Mouse (Mus musculus): ENCODE results near the gene Resp18. TPM values are rescaled to one million over a fixed set of nuclear protein-coding genes. Genes with fewer than 3 reads are reported as not detected.

Gene Resp18
- total and polyA plus RNA-seq, 2 experiments from 2014 or later: 332 to 409 TPM

DNA sequence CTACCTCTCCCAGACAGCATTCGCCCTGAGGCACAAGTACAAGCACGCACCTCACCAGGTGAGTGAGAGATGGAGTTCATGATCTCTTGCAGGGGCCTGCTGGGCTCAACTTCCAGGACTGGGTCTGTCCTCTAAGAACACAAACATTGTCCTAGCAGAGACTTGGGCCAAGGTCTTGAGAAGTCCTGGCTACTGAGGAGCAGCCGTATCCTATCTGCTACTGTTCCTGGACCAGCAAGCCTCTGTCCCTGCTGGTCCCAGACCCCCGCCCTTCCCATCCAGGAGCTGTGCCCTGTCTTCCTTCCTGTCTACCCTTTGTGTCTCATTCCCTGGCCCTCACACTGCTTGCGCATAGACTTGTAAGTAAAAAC lies 15.1 kb upstream of the Resp18 start:
- Histone ChIP-seq H3K27me3 (ENCODE audit: insufficient read depth, low read length) (no peaks in the 10 kb centered on the region), H3K4me2 (ENCODE audit: low read depth, low read length, poor library complexity, severe bottlenecking) (no peak overlapping the region), H3K4me3 (ENCODE audit: low read depth, low read length) (no peak overlapping the region), H3K27ac (ENCODE audit: low read depth, low read length) (no peak overlapping the region), H3K36me3 (ENCODE audit: insufficient read depth, low read length) (no peaks in the 10 kb centered on the region), H3K9me3 (ENCODE audit: low read length) (no peaks in the 10 kb centered on the region), H3K4me1 (ENCODE audit: insufficient read depth, low read length) (peaks cover 3% of the 10 kb centered on the region; the same call in 1 of the 2 replicates), H3K9ac (replicated peaks; ENCODE audit: low read length, poor library complexity, severe bottlenecking) (no peak overlapping the region; the same call in 1 of the 2 replicates)
- no peak for TF ChIP-seq CTCF (IDR thresholded peaks at IDR 0.05)
- no peak for DNase-seq (ENCODE audit: low spot score)
- ATAC-seq (ENCODE audit: low FRiP score): no peak
- 81% methylated on average over 5 of the region's 5 CpGs for WGBS

DNA sequence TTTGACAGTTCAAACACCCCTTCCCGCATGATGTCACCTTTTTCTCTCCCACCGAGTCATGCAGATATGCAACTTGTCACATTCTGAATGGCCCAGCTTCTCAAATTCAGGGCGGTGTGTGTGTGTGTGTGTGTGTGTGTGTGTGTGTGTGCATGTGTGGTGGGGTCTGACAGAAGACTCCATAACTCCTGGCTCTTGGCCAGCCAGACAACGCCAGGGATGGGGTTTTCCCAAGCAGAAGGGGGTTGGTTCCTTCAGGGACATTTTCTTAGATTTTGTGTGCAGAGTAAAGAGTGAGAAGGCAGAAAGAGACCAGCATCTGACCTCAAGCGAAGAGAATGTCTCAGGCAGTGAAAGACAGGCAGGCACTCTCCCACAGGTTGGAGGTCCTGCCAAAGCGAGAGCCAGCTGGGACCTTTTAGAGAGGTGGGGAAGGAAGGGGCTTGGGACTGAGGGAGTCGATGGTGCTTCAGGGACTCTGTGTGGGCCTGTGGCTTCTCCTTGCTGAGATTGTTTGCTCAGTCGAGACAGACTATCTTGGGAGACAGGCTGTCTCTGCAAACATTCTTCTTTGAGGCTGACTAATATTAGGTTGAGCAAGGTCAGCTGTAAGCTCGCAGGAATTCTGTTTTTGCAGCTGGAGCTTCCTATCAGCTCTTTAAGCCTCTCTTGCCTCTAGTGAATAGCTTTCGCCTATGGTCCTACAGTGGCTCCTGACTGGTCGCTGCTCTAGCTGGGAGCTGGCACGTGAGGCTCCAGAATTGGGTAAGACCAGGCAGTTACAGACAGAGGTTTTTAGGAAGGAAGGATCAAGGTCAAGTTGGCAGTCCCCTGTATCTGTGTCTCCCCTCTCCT lies 14.5 kb upstream of the Resp18 start:
- no peak for ATAC-seq (ENCODE audit: low FRiP score)
- 55% methylated on average over 12 of the region's 12 CpGs for WGBS
- Histone ChIP-seq H3K27ac (ENCODE audit: low read depth, low read length) (no peak overlapping the region), H3K4me1 (ENCODE audit: insufficient read depth, low read length) (peaks cover 3% of the 10 kb centered on the region; the same call in 1 of the 2 replicates), H3K36me3 (ENCODE audit: insufficient read depth, low read length) (no peaks in the 10 kb centered on the region), H3K9me3 (ENCODE audit: low read length) (no peaks in the 10 kb centered on the region), H3K4me2 (ENCODE audit: low read depth, low read length, poor library complexity, severe bottlenecking) (no peak overlapping the region), H3K9ac (replicated peaks; ENCODE audit: low read length, poor library complexity, severe bottlenecking) (no peak overlapping the region; the same call in 1 of the 2 replicates), H3K27me3 (ENCODE audit: insufficient read depth, low read length) (no peaks in the 10 kb centered on the region), H3K4me3 (ENCODE audit: low read depth, low read length) (no peak overlapping the region)
- no peak for DNase-seq (ENCODE audit: low spot score)
- no peak for TF ChIP-seq CTCF (IDR thresholded peaks at IDR 0.05)

DNA sequence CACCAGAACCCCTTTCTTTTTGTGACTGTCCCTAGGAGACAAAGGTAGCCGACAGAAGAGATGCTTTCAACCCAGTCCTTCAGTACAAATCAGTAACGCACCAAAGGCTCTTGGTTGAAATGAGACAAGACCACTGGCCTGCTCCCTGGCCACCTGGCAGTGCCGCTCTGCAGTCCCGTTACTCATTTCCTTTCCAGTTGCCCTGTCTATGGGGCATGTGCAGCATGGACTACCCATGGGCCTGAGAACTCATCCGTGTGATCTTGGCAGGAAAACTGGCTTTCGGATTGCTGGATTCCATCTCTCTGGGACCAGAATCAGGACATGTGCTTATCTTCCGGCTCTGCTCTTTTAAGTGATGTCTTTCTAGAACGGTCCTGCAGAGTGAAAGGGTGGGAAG lies 13.1 kb upstream of the Resp18 start:
- no peaks in the 10 kb centered on the region for H3K27me3 ChIP-seq (ENCODE audit: insufficient read depth, low read length)
- H3K9me3 ChIP-seq (ENCODE audit: low read length): no peaks in the 10 kb centered on the region
- H3K36me3 ChIP-seq (ENCODE audit: insufficient read depth, low read length): no peaks in the 10 kb centered on the region
- no peak overlapping the region for H3K4me3 ChIP-seq (ENCODE audit: low read depth, low read length)
- no peak overlapping the region for H3K27ac ChIP-seq (ENCODE audit: low read depth, low read length)
- H3K9ac ChIP-seq (replicated peaks; ENCODE audit: low read length, poor library complexity, severe bottlenecking): 0 out of 2 replicates have a peak overlapping the region, but pooled peaks have one; percentile 13
- DNase-seq (ENCODE audit: low spot score) (no peak), ATAC-seq (ENCODE audit: low FRiP score) (no peak)
- H3K4me2 ChIP-seq (ENCODE audit: low read depth, low read length, poor library complexity, severe bottlenecking): no peak overlapping the region
- H3K4me1 ChIP-seq (ENCODE audit: insufficient read depth, low read length): peaks cover 3% of the 10 kb centered on the region; the same call in 1 of the 2 replicates
- WGBS: 77% methylated on average over 8 of the region's 8 CpGs
- no peak for TF ChIP-seq CTCF (IDR thresholded peaks at IDR 0.05)

DNA sequence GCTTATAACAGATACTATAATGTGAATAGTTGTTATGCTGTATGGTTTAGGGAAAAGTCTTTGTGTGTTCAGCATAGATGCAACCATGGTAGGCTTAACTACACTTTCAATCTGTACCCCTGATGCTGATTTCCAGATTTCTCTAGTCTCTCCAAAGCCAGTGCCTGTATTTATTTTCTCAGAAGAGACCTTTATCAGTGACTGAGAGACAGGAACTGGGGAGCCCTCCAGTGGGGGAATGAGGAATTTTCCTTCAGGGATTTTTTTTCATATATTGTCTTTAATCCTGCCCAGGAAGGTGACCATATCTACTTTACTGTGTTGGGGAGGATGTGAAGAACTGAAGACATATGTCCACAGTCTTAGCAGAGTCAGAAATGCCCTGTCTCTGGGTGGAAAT lies 12.4 kb upstream of the Resp18 start:
- Histone ChIP-seq H3K4me3 (ENCODE audit: low read depth, low read length) (no peak overlapping the region), H3K36me3 (ENCODE audit: insufficient read depth, low read length) (no peaks in the 10 kb centered on the region), H3K9me3 (ENCODE audit: low read length) (no peaks in the 10 kb centered on the region), H3K4me2 (ENCODE audit: low read depth, low read length, poor library complexity, severe bottlenecking) (no peak overlapping the region), H3K27ac (ENCODE audit: low read depth, low read length) (peak overlapping the region; percentile 82), H3K9ac (replicated peaks; ENCODE audit: low read length, poor library complexity, severe bottlenecking) (no peak overlapping the region), H3K4me1 (ENCODE audit: insufficient read depth, low read length) (peaks cover 3% of the 10 kb centered on the region; the same call in 1 of the 2 replicates), H3K27me3 (ENCODE audit: insufficient read depth, low read length) (no peaks in the 10 kb centered on the region)
- no peak for ATAC-seq (ENCODE audit: low FRiP score)
- DNase-seq (ENCODE audit: low spot score): peak; percentile 87
- peak; percentile 79 for TF ChIP-seq CTCF (IDR thresholded peaks at IDR 0.05)

DNA sequence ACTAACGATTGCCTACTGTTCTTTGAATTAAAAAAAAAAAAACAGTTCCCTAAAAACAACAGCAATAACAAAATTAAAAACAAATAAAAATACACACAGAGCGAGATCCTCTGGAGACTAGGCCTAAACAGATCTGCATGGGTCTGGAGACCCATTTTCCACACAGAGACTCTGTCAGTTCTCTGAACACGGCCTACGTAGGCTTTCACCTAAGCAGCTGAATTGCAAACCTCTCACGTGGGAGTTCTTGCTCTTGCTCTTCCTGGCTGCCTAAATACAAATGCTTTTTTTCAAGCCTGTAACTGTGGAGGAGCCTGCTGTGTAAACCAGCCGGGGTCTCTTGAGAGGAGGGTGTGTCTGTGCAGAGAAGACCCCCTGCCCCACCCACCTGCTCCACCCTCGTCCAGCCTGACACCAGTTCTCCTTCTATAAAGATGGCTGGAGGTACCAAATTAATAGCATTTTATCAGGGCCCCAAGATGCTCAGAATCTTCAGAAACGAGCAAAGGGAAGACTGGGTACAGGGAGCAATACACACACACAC lies 11.7 kb upstream of the Resp18 start:
- DNase-seq (ENCODE audit: low spot score) (peak; percentile 39), ATAC-seq (ENCODE audit: low FRiP score) (0 out of 2 replicates have a peak, but pooled peaks have one; percentile 44)
- Histone ChIP-seq H3K9me3 (ENCODE audit: low read length) (no peaks in the 10 kb centered on the region), H3K9ac (replicated peaks; ENCODE audit: low read length, poor library complexity, severe bottlenecking) (0 out of 2 replicates have a peak overlapping the region, but pooled peaks have one; percentile 24), H3K36me3 (ENCODE audit: insufficient read depth, low read length) (no peaks in the 10 kb centered on the region), H3K4me2 (ENCODE audit: low read depth, low read length, poor library complexity, severe bottlenecking) (no peak overlapping the region), H3K4me3 (ENCODE audit: low read depth, low read length) (no peak overlapping the region), H3K27me3 (ENCODE audit: insufficient read depth, low read length) (no peaks in the 10 kb centered on the region), H3K27ac (ENCODE audit: low read depth, low read length) (peak overlapping the region; percentile 82), H3K4me1 (ENCODE audit: insufficient read depth, low read length) (peaks cover 3% of the 10 kb centered on the region; the same call in 1 of the 2 replicates)
- no peak for TF ChIP-seq CTCF (IDR thresholded peaks at IDR 0.05)
- WGBS: 24% methylated on average over 8 of the region's 8 CpGs

DNA sequence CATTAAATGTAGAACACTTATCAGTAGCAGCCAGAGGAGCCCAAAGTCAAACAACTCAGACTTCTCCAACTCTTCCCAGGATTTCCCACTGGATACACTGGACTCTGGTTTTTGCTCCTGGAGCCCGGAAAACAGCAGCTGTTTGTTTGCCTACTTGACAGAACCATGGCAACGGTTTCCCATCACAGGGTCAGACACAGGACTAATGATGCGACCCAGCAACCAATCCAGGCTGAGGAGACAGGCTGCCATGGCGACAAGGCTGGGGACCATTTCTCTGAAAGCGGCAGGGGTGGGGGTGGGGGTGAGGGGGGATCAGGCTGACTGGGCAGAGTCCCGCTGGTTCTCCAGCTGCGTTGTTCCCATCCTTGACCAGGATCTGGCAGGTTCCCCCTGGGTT lies 11.2 kb upstream of the Resp18 start:
- H3K4me2 ChIP-seq (ENCODE audit: low read depth, low read length, poor library complexity, severe bottlenecking): no peak overlapping the region; the same call in 1 of the 2 replicates
- H3K27me3 ChIP-seq (ENCODE audit: insufficient read depth, low read length): no peaks in the 10 kb centered on the region
- H3K9ac ChIP-seq (replicated peaks; ENCODE audit: low read length, poor library complexity, severe bottlenecking): no peak overlapping the region

More for the DNA sequence above, 11.2 kb upstream of the Resp18 start:
- H3K27ac ChIP-seq (ENCODE audit: low read depth, low read length): peak overlapping the region; percentile 82
- WGBS: 4% methylated on average over 7 of the region's 7 CpGs
- DNase-seq (ENCODE audit: low spot score) (peak; percentile 91), ATAC-seq (ENCODE audit: low FRiP score) (peak; percentile 87)
- no peak for TF ChIP-seq CTCF (IDR thresholded peaks at IDR 0.05)
- no peak overlapping the region for H3K4me3 ChIP-seq (ENCODE audit: low read depth, low read length)
- H3K9me3 ChIP-seq (ENCODE audit: low read length): no peaks in the 10 kb centered on the region
- no peaks in the 10 kb centered on the region for H3K36me3 ChIP-seq (ENCODE audit: insufficient read depth, low read length)
- peaks cover 3% of the 10 kb centered on the region; the same call in 1 of the 2 replicates for H3K4me1 ChIP-seq (ENCODE audit: insufficient read depth, low read length)
